Mouse (Mus musculus): ENCODE measurements around the gene 2610507B11Rik. TPM values are rescaled to one million over a fixed set of nuclear protein-coding genes. Genes with fewer than 3 reads are reported as not detected.

The 2610507B11Rik gene
- total RNA-seq (2017): 97.4 and 102 TPM in 2 replicates

GRCm38 (mm10) chr11:78261380-78262352 is at the start of gene 2610507B11Rik:
Gene 2610507B11Rik (plus strand): TSS chr11:78261752.
- peak; percentile 81 for ATAC-seq (ENCODE audit: extremely low read depth, insufficient number of reproducible peaks, low FRiP score, poor library complexity, severe bottlenecking)

GRCm38 (mm10) chr11:78213086-78213817 is 48.3 kb upstream of the 2610507B11Rik start:
- peak; percentile 74 for ATAC-seq (ENCODE audit: extremely low read depth, insufficient number of reproducible peaks, low FRiP score, poor library complexity, severe bottlenecking)

- no peak for ATAC-seq (ENCODE audit: extremely low read depth, insufficient number of reproducible peaks, low FRiP score, poor library complexity, severe bottlenecking)
Measured at GRCm38 (mm10) chr11:78215709-78216317, 45.7 kb upstream of the 2610507B11Rik start.

- ATAC-seq (ENCODE audit: extremely low read depth, insufficient number of reproducible peaks, low FRiP score, poor library complexity, severe bottlenecking): no peak
Measured at GRCm38 (mm10) chr11:78223586-78223985, 38.0 kb upstream of the 2610507B11Rik start.

GRCm38 (mm10) chr11:78231518-78231917 is 30.0 kb upstream of the 2610507B11Rik start:
- ATAC-seq (ENCODE audit: extremely low read depth, insufficient number of reproducible peaks, low FRiP score, poor library complexity, severe bottlenecking): no peak

GRCm38 (mm10) chr11:78240193-78240857 is 21.2 kb upstream of the 2610507B11Rik start:
- no peak for ATAC-seq (ENCODE audit: extremely low read depth, insufficient number of reproducible peaks, low FRiP score, poor library complexity, severe bottlenecking)

- ATAC-seq (ENCODE audit: extremely low read depth, insufficient number of reproducible peaks, low FRiP score, poor library complexity, severe bottlenecking): no peak
Measured at GRCm38 (mm10) chr11:78245261-78245626, 16.3 kb upstream of the 2610507B11Rik start.

- peak; percentile 85 for ATAC-seq (ENCODE audit: extremely low read depth, insufficient number of reproducible peaks, low FRiP score, poor library complexity, severe bottlenecking)
Measured at GRCm38 (mm10) chr11:78245627-78246317, 15.8 kb upstream of the 2610507B11Rik start, which contains the start of the genes Sdf2 and Supt6. Gene Sdf2 (plus strand): TSS chr11:78245746. Gene Supt6 (minus strand): TSS chr11:78245987.

- no peak for ATAC-seq (ENCODE audit: extremely low read depth, insufficient number of reproducible peaks, low FRiP score, poor library complexity, severe bottlenecking)
Measured at GRCm38 (mm10) chr11:78246318-78247011, 15.1 kb upstream of the 2610507B11Rik start.

- no peak for ATAC-seq (ENCODE audit: extremely low read depth, insufficient number of reproducible peaks, low FRiP score, poor library complexity, severe bottlenecking)
Measured at GRCm38 (mm10) chr11:78247012-78247348, 14.6 kb upstream of the 2610507B11Rik start.

- ATAC-seq (ENCODE audit: extremely low read depth, insufficient number of reproducible peaks, low FRiP score, poor library complexity, severe bottlenecking): no peak
Measured at GRCm38 (mm10) chr11:78247727-78248140, 13.8 kb upstream of the 2610507B11Rik start.

- ATAC-seq (ENCODE audit: extremely low read depth, insufficient number of reproducible peaks, low FRiP score, poor library complexity, severe bottlenecking): no peak
Measured at GRCm38 (mm10) chr11:78256618-78257017, 4.9 kb upstream of the 2610507B11Rik start.

GRCm38 (mm10) chr11:78260489-78261258 is 878 bp upstream of the 2610507B11Rik start:
- no peak for ATAC-seq (ENCODE audit: extremely low read depth, insufficient number of reproducible peaks, low FRiP score, poor library complexity, severe bottlenecking)

- ATAC-seq (ENCODE audit: extremely low read depth, insufficient number of reproducible peaks, low FRiP score, poor library complexity, severe bottlenecking): peak; percentile 35
Measured at GRCm38 (mm10) chr11:78262550-78262949, 998 bp downstream of the 2610507B11Rik start.

GRCm38 (mm10) chr11:78265571-78265970 is 4.0 kb downstream of the 2610507B11Rik start:
- no peak for ATAC-seq (ENCODE audit: extremely low read depth, insufficient number of reproducible peaks, low FRiP score, poor library complexity, severe bottlenecking)

GRCm38 (mm10) chr11:78271986-78272385 is 10.4 kb downstream of the 2610507B11Rik start:
- no peak for ATAC-seq (ENCODE audit: extremely low read depth, insufficient number of reproducible peaks, low FRiP score, poor library complexity, severe bottlenecking)

GRCm38 (mm10) chr11:78275596-78275995 is 14.0 kb downstream of the 2610507B11Rik start:
- no peak for ATAC-seq (ENCODE audit: extremely low read depth, insufficient number of reproducible peaks, low FRiP score, poor library complexity, severe bottlenecking)

All from neutrophil, adult 5-6 weeks (primary cell).